In the genomic region with DNA sequence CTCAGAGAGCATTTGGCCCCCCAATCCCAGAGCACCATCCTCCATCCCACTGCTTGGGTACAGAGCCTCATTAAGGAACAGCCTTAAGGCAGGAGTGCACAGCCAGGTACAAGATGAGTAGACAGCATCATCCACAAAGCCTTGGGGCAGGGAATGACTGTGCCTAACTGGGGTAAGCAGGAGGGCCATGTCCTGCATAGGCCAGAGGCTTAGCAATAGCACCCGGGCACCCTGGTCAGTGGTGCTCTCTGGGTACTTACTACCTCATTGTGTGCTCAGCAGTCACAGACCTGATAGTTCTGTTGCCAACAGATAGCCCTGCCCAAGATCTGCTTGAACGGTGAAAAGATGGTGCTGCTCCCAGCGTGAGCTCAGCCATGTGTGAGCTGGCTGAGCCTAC, we compare ENCODE assay signal across 11 mouse cellular contexts.
"Had no signal": no experiment of that assay in that cellular context is flagged by ENCODE, and none has a peak within 500 bp of the region (broad histone marks: within the 10 kb centered on the region; RNA-seq: fewer than 3 reads in every experiment).

No protein-coding gene starts in this region.

- DNase-seq: retina, postnatal 1 day; right cerebral cortex, adult 18-20 months; right cerebral cortex, postnatal 14 days; right cerebral cortex, postnatal 4 days; spleen, adult 18-20 months; thymus, adult 18-20 months; thymus, adult 2 months; thymus, postnatal 14 days; thymus, postnatal 25 days; thymus, postnatal 36 days; thymus, postnatal 4 days had no signal
